Mouse (Mus musculus) embryo, embryonic 11.5 days (tissue): ENCODE data around the gene Stx5a.
"Not testable (repeated sequence)": the region's sequence is repeated elsewhere in the genome, so short reads cannot be mapped to it uniquely, and the experiment has no call there.

ENCODE experiments used
- DNase-seq: peaks from one replicate; pipeline ENCODE4 v3.0.0-alpha.2; 2012; ENCODE audit warnings: low read depth, low spot score

Gene Stx5a

DNA sequence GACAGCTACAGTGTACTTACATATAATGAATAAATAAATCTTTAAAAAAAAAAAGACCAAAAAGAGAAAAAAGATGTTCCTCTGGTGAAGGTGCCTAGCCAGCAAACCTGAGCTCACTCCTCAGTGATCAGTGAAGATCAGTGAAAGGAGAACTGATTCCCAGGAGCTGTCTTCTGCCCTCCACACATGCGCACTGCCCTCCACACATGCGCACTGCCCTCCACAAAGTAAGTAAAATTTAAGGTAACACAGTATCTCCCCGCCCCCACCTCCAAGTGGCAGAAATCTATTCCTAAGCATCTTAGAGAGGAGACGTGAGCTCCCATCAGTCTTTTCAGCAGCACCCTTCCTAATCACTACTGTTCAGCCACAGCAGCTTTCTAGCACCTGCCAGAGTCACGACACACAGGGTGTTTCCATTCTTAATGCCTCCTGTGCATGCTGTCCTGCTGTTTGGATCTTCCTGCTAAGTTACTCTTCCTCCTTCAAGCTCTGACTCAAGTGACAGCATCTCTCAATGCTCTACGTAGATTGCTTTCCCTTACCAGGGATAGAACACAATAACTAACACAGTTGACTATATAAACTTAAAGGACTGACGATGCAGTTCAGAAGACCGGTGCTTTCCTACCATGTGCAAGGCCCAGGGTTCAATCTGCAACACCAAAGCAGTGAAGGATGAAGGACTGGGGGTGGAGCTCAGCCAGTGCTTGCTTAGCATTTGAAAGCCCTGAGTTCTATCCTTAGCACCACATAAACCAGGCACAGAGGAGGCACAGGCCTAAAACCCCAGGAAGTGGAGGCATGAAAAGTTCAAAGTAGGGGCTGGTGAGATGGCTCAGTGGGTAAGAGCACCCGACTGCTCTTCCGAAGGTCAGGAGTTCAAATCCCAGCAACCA is 25.1 kb upstream of the Stx5a start:
- DNase-seq: no peak

DNA sequence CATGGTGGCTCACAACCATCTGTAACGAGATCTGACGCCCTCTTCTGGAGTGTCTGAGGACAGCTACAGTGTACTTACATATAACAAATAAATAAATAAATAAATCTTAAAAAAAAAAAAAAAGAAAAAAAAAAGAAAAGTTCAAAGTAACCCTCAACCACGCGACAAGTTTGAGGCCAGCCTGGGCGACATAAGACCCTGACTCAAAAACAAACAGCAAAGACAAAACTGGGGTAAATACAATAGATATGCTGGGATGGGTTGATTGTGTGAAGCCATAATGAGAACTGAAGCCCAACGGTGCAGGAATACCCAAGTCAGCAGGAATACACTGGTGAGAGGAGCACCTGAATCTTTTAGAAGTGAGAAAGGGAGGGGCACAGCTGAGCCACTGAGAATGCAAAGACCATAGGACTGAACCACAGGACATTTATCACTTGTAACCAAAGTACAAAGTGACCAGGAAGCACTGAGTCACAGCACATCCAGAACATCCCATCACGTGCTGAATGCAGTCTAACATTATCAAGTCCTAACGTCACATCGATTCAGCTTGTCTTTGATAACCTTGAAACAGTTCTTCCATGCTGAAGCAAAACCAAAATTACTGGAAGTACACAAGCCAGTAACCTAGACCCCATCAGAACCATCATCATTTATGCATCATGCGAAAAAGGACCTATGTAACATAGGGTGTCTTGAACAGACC is 24.3 kb upstream of the Stx5a start:
- no peak for DNase-seq

DNA sequence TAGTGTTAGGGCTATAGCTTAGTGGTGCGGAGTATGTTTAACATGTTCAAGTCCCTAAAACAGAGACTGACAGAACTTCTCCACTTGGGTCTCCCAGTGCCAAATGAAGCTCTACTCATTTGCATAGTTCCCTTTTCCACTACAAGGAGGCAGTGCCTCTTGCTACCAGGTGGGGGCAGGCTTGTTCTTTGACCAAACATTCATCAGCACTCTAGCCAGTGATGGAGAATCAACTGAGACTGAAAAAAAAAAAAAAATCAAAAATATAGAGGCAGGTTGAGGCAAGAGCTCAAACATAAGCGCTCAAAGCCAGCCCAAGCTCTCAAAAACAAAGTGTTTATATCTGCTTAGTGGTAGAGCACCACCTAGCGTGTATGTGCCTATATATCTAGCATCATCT is 22.9 kb upstream of the Stx5a start:
- DNase-seq: no peak

DNA sequence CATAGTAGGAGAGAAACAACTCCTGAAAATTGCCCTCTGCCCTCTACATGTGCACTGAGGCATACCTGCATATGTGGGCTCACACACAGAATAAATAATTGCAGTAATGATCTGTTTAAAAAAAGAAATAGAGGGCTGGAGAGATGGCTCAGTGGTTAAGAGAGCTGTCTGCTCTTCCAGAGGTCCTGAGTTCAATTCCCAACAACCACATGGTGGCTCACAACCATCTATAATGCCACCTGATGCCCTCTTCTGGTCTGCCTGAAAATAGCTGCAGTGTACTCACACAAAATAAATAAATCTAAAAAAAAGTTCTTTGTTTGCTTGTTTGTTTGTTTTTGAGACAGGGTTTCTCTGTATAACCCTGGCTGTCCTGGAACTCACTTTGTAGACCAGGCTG is 22.2 kb upstream of the Stx5a start:
- DNase-seq: not testable (repeated sequence)

DNA sequence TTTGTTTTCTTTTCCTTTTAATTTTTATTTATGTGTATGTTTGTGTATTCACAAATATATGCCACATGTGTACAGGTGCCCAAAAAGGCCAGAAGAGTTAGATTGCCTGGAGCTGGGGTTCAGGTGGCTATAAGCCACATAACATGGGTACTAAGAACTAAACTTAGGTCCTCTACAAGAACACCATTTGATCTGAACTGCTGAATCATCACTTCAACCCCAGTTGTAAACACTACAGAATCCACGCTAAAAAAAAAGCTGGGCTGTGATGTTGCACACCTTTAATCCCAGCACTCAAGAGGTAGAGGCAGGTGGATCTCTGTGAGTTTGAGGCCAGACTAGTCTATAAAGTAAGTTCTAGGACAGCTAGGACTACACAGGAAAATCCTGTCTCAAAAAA is 19.8 kb upstream of the Stx5a start:
- DNase-seq: no peak

DNA sequence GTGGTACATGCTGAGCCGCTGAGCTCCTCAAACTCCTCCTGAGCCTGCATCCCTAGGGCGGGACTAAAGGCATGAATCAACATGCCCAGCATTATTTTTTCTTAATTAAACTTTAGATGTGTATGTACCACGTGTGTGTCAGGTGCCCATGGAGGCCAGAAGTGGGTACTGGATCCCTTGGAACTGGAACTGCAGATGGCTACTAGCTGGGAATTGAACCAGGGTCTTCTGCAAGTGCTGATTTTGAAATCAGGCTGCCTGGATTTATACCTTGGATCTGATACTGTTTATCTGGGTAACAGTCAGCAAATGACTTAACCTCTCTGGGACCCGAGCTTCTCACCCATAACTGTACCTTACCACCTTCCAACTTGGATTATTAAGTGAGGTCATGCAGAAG is 19.2 kb upstream of the Stx5a start:
- DNase-seq: no peak

DNA sequence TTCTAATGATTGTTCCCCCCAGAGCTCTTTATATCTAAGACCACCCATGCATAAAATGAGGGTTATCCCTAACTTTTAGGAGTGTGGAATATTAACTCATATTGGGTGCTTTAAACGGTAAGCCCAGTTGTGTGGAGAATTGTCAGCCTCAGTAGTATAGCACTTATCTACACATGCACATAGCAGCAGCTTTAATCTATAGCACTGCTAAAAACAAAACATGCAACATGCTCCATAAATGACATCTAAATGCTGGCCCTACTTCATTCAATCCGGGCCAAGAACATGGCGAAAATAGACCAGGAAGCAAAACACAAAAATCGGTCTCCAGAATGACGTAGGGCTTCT is 18.7 kb upstream of the Stx5a start:
- no peak for DNase-seq

DNA sequence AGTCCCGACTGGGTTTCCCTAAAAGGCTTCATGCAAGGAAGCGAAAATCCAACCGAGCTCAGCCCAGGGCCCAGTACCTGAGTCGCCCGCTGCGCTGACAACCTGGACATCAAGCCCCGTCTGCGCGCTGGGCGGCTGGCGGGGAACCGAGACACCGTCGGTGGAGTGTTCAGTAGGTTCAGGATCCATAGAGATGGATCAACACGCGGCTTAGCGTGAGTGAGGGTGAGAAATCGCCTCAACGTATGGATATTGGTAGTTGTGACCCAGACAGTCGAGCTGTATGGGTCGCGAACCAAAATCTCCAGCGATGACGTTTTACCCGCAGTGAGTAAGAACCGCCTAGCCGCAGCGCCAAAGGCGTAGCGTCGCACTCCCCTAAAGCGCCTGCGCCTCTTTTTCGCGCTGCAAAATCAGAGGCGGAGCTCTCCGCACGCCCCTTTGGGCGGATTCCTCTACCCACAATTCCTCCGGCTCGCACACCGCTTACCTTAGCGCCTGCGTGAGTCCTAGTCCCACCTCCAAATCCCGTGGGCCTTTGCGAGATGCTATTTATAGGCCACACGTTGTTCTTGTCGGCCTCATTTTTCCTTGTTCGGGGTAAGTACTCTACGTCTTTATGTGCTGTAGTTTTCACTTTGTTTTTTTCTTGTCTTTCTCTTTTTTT is 18.2 kb upstream of the Stx5a start, which contains the start of gene Slc3a2:
Gene Slc3a2, minus strand, starts transcription at position 463 of the 667 bp plus-strand sequence.
- DNase-seq: peak; percentile 96

DNA sequence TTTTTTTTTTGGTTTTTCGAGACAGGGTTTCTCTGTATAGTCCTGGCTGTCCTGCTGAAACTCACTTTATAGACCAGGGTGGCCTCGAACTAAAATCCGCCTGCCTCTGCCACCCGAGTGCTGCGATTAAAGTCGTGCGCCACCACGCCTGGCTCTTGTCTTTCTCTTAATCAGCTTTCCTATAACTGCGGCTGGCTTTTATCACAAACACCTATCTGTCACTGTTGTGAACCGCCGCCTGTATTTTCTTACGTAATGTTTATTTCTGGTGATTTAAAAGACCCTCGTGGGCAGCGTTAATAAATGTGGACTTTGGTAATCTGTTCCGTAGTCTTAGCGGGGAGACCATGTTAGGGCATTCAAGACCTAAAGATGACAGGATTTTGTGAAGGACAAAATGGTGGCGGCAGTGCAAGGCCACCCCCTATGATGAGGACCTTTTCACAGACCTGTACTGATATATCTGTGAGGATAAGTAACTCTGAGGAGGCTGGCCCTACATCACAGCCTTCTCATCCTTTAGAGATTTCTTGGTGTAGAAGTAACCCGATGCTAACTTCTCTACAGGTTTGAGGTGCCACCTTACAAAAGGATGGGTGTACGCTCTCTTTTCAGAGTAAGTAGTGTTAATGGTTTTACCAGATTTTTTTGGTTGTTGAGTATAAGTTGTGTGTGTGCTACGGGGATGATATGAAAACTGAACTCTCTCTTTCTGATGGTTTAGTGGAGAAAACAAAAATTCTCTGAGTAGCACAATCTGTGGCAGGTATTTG is 17.5 kb upstream of the Stx5a start:
- DNase-seq: no peak

DNA sequence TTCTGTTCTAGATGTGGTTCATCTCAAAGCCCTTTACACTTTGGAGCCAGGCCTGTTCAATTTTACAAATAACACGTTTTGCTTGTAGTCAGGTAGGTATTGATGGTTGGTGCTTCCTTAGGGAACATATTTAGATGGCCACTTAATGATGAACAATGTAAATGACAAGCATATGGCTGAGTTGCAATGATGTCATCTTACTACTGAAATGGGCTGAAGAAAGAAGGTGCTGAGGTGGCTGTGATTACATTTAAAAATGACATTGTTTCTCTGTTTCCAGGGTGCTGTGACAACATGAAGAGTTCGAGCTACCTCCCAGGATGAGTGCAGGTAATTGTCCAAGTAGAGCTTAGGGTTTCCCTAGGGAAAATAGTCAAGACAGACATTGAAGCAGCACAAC is 16.8 kb upstream of the Stx5a start:
- DNase-seq: no peak

DNA sequence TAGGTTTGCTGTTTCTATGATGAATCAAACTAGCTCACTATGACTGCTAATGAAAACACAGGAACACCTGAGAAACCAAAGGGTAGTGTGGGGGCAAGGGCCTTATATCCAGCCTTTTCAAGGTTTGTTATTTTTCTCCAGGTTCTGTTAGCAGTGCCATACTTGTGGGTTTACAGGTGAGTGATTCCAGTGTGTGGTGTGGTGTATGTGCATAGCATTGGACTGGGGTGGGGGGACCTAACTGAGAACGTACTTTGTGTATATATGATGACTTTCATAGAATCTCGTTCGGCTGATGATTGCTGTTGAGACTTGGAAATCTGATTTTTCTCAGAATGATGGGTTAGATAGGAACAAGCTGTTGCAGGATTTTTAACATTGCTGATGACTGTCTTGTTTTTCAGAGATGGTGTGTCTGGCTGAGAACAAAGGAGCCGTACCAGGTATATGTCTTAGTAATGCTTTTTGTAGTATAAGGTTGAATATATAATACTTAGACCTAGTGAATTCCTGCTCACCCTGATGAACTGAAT is 16.1 kb upstream of the Stx5a start:
- DNase-seq: no peak

DNA sequence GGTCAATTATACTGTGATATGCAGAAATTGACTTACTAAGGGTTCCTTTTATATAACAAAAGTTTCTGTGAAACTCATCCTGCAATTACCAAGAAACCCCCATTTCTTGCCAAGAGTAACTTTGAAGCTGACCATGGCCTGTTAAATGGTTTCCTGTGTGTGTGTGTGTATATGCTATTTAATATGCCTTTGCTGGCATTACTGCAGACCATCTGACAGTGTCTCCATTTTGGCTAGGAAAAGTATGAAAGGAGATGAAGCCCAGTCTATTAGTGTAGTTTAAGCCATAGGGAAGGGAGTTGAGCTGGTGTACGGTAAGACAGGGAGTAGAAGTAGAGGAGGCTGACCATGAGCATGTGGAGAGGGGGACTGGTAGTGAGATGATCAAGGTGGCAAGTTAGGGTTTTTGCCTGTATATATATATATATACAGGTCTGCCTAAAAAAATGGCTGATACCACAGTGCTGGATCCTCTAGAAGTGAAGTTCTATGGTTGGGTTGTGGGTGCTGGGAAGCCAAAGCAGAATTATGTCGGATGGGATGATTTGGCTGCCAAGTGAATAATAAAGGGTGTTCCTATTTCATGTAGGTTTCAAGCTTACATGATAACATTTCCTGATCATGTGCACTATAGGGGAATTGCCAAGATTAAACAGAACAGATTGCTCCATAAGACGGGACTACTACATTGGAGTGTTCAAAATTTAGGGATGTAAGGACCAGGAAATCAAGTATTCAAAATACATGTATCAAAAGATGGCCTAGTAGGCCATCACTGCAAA is 14.4 kb upstream of the Stx5a start:
- no peak for DNase-seq

DNA sequence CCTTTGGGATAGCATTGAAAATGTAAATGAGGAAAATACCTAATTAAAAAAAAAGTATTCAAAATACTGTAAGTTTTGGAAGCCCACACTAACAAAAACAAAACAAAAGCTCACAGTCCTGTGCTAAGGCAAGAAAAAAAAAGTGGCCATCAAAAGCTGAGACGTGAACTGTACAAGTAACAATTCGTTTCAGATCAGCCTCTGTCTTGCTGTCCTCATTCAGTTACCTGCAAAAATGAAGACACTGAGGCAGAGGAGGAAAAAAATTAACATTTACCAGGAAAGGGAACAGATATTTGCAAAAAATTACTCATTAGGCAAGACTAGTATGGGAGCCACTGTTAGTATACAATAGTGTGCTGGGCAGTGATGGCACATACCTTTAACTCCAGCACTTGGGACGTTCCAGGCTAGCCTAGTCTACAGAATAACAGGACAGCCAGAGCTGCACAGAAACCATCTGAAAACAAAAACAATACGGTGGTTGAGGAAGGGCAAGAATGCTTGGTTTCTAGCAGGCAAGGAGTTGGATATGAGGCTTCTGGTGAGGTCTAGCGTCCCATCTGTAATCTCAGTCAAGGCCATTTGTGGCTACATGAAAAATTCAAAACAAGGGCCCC is 13.6 kb upstream of the Stx5a start:
- no peak for DNase-seq

DNA sequence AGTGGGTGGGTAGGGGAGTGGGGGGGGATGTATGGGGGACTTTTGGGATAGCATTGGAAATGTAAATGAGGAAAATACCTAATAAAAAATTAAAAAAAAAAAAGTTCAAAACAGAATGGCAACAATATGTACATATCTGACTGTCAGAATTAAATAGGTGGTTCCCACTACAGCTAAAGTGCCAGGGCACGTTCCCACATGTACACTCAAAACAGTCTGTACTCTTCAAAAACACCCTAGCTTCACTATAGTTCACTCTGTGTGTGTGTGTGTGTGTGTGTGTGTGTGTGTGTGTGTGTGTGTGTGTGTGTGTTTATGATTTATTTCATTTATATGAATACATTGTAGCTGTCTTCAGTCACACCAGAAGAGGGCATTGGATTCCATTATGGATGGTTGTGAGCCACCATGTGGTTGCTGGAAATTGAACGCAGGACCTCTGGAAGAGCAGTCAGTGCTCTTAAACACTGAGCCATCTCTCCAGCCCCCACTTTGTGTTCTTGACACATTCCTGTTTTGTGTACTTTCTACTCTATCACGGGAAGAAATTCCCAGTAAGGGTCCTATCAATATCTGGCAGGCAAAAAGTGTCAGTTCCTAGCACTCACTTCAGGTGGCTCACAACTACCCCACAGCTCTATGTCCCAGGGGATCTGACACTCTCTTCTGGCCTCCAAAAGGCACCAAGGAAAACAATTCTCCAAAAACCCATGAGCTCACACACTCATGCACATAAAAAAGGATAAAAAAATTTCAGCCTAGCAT is 12.7 kb upstream of the Stx5a start:
- not testable (repeated sequence) for DNase-seq

DNA sequence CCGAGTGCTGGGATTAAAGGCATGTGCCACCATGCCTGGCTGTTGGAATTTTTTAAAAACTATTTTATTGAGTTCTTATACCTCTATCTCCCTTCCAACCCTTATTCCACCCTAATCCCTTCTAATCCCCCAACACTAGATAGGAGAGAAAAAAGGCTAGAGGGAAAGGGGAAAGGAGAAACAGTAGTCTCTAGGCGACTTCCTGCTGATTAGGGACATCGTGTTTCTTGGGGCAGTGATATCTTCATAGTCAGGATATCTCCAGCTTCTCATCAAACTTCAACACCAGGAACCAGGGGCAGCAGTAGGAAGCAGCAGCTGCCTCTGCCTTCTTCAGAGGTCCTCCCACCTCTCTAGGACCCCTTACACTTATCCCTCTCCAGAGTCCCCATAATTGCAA is 6.9 kb upstream of the Stx5a start:
- no peak for DNase-seq

DNA sequence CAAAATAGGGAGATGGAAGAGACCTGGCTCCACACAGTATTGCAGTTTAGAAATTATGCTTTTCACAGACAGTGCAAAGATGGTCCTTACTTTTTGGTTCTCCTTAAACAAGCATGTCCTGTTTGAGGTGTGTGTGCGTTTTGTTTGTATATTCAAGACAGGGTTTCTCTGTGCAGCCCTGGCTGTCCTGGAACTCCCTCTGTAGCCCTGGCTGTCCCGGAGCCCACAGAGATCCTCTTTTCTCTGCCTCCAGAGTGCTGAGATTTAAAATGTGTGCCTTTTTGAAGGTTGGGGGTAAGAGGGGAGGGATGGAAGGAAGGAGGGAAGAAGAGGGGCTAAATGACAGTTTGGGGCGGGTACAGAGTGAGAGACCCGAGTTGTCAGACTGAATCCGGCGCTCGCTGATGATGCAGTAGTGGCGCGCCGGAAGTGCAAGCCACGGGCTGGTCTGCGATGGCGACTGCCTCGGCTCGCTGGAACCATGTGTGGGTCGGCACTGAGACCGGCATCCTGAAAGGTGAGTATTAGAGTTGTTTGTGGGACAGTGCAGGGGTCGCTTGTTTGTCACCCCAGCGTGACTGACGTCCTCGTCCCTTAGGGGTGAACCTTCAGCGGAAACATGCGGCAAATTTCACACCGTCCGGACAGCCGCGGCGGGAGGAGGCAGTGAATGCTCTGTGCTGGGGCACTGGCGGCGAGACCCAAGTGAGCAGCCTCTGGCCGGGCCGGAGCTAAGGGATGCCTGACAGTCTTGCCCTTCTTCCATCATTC is 5.6 kb upstream of the Stx5a start, which contains the start of gene Wdr74:
Gene Wdr74, plus strand, starts transcription at position 439 of the 771 bp plus-strand sequence.
- peak; percentile 90 for DNase-seq

DNA sequence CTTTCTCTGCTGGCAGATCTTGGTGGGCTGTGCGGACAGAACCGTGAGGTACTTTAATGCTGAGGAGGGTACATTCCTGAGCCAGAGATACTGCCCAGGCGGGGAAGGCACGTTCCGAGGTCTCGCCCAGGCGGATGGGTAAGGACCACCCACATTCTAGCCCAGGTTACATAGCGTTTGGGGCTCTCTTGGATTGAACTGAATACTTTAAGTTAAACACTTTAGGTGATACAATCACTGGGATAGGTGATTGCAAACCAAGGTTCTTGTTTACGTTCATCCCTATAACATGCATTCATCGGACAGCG is 5.1 kb upstream of the Stx5a start:
- no peak for DNase-seq

DNA sequence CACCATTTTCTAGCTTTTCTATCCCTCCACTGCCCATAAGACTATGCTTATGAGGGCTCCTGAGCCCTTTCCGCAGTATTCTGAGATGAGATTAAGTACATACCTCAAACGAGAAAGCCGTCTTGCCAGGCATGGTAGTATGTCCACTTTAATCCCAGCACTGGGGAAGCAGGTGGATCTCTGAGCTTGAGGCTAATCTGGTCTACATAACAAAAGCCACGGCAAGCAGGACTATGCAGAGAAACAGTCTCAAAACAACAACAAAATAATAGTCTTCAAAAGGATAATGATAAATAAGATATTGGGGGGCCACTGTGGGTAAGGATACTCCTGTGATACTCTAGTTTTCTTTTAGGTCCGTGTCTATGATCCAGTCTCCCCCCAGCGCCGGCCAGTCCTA is 2.3 kb upstream of the Stx5a start:
- no peak for DNase-seq

DNA sequence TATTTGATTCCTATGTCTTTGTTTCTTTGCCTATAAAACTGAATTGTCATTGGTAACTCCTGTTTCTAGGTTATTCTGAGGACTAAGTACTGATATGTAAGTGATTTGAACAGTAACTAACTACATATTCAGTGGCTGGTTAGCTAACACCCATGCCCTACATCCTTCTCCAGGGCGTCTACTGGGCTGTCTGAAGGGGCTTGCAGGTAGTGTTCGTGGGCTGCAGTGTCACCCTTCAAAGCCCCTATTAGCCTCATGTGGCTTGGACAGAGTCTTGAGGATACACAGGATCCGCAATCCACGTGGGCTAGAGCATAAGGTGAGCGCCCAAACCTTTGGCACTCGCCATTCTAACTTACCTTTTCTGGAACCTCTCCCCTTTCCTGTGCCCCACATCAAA is 1.6 kb upstream of the Stx5a start:
- no peak for DNase-seq
